Mouse (Mus musculus): ENCODE measurements around the gene Rpl34. TPM values are rescaled to one million over a fixed set of nuclear protein-coding genes. Genes with fewer than 3 reads are reported as not detected.
A peak's percentile ranks its signal among the peaks of the same experiment; 100 is the strongest.

The Rpl34 gene
- polyA plus RNA-seq (2015; fragmentation: Nextera tagmentation; extraction: Ambion mirVana), result 793 and 825 TPM in 2 replicates

GRCm38 (mm10) chr3:130730189-130730653 is at the start of gene Rpl34:
Gene Rpl34, minus strand, starts transcription at chr3:130730398.
- H3K9me3 ChIP-seq (ENCODE audit: control insufficient read depth, low read length), result no peaks in the 10 kb centered on the region
- ATAC-seq (ENCODE audit: low FRiP score, low TSS enrichment) (peak; percentile 100), DNase-seq (ENCODE audit: low spot score) (peak; percentile 95)
- under 1% methylated on average over 45 of the region's 45 CpGs for WGBS
- no peaks in the 10 kb centered on the region for H3K4me1 ChIP-seq (replicated peaks; ENCODE audit: control insufficient read depth, insufficient read depth)
- H3K27me3 ChIP-seq (ENCODE audit: control insufficient read depth, insufficient read depth, low read length), result no peaks in the 10 kb centered on the region
- peak within 1 kb of the TSS; percentile 97 for H3K4me3 ChIP-seq (ENCODE audit: low read depth, low read length)
- peak within 1 kb of the TSS; percentile 68 for H3K4me2 ChIP-seq (replicated peaks; ENCODE audit: low read depth)
- peak; percentile 29; the same call in 1 of the 2 replicates for TF ChIP-seq CTCF (IDR thresholded peaks at IDR 0.05; ENCODE audit: low read depth)
- peak; percentile 62 for TF ChIP-seq EP300 (optimal IDR thresholded peaks at IDR 0.05)
- peak within 1 kb of the TSS; percentile 93 for H3K27ac ChIP-seq (replicated peaks)
- H3K36me3 ChIP-seq (ENCODE audit: control insufficient read depth, insufficient read depth, low read length), result peaks cover 26% of the 10 kb centered on the region
- peak within 1 kb of the TSS; percentile 98 for H3K9ac ChIP-seq (ENCODE audit: low read length)

DNA sequence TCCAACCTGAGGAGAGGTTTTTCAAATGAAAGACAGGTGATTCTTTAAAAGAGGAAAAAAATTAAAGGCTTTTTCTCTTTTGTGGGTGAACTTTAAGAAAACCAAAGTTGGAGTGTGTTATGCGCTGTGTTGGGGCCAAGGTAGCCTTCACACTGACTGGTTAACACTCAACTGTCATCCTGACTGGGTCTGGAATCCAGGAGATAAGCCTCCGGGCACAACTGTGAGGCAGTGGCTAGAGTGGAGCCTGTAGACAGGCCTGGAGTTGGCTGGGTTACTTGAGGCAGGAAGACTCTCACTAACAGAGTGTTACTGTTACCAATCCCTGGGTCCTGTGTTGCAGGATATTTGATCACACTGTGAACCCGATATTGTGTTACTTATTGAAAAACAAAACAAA is 38.0 kb upstream of the Rpl34 start:
- ATAC-seq (ENCODE audit: low FRiP score, low TSS enrichment), result no peak
- Histone ChIP-seq H3K4me3 (ENCODE audit: low read depth, low read length) (no peak overlapping the region), H3K9ac (ENCODE audit: low read length) (no peak overlapping the region), H3K27me3 (ENCODE audit: control insufficient read depth, insufficient read depth, low read length) (no peaks in the 10 kb centered on the region), H3K4me2 (replicated peaks; ENCODE audit: low read depth) (no peak overlapping the region), H3K9me3 (ENCODE audit: control insufficient read depth, low read length) (no peaks in the 10 kb centered on the region), H3K36me3 (ENCODE audit: control insufficient read depth, insufficient read depth, low read length) (no peaks in the 10 kb centered on the region), H3K27ac (replicated peaks) (no peak overlapping the region), H3K4me1 (replicated peaks; ENCODE audit: control insufficient read depth, insufficient read depth) (no peaks in the 10 kb centered on the region)
- TF ChIP-seq CTCF (IDR thresholded peaks at IDR 0.05; ENCODE audit: low read depth), result no peak
- no peak for TF ChIP-seq EP300 (optimal IDR thresholded peaks at IDR 0.05)
- 68% methylated on average over 3 of the region's 3 CpGs for WGBS
- DNase-seq (ENCODE audit: low spot score), result no peak

DNA sequence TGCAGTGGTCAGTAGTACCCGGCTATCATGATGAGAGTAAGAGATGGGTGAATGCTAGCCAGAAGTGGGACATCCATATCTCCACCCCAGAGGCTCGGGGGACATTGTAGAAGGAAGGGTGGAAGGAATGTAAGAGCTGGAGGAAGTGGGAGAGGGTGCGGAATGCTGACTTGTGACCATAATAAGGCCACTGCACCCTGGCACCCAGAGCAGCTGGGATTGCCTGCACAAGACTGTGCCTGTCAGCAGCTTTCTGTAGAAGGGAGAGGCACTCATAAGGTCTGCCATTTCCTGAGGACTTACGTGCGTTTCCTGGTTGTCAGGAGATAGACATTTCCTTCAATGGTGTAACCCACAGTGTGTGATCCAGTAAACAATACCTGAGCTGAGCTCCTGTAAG is 33.9 kb upstream of the Rpl34 start:
- Histone ChIP-seq H3K27me3 (ENCODE audit: control insufficient read depth, insufficient read depth, low read length) (no peaks in the 10 kb centered on the region), H3K27ac (replicated peaks) (no peak overlapping the region), H3K36me3 (ENCODE audit: control insufficient read depth, insufficient read depth, low read length) (no peaks in the 10 kb centered on the region), H3K4me2 (replicated peaks; ENCODE audit: low read depth) (no peak overlapping the region), H3K4me3 (ENCODE audit: low read depth, low read length) (no peak overlapping the region), H3K9ac (ENCODE audit: low read length) (no peak overlapping the region), H3K9me3 (ENCODE audit: control insufficient read depth, low read length) (no peaks in the 10 kb centered on the region), H3K4me1 (replicated peaks; ENCODE audit: control insufficient read depth, insufficient read depth) (no peaks in the 10 kb centered on the region)
- ATAC-seq (ENCODE audit: low FRiP score, low TSS enrichment) (no peak), DNase-seq (ENCODE audit: low spot score) (no peak)
- TF ChIP-seq EP300 (optimal IDR thresholded peaks at IDR 0.05) (no peak), CTCF (IDR thresholded peaks at IDR 0.05; ENCODE audit: low read depth) (no peak)
- WGBS, result 56% methylated on average over 5 of the region's 5 CpGs

GRCm38 (mm10) chr3:130760711-130761435 is 30.7 kb upstream of the Rpl34 start:
- Histone ChIP-seq H3K27me3 (ENCODE audit: control insufficient read depth, insufficient read depth, low read length) (no peaks in the 10 kb centered on the region), H3K4me2 (replicated peaks; ENCODE audit: low read depth) (no peak overlapping the region), H3K9ac (ENCODE audit: low read length) (no peak overlapping the region), H3K36me3 (ENCODE audit: control insufficient read depth, insufficient read depth, low read length) (no peaks in the 10 kb centered on the region), H3K4me3 (ENCODE audit: low read depth, low read length) (no peak overlapping the region), H3K27ac (replicated peaks) (no peak overlapping the region), H3K9me3 (ENCODE audit: control insufficient read depth, low read length) (no peaks in the 10 kb centered on the region), H3K4me1 (replicated peaks; ENCODE audit: control insufficient read depth, insufficient read depth) (no peaks in the 10 kb centered on the region)
- DNase-seq (ENCODE audit: low spot score), result peak; percentile 45
- no peak for ATAC-seq (ENCODE audit: low FRiP score, low TSS enrichment)
- WGBS, result 50% methylated on average over 24 of the region's 24 CpGs
- peak; percentile 85 for TF ChIP-seq CTCF (IDR thresholded peaks at IDR 0.05; ENCODE audit: low read depth)
- TF ChIP-seq EP300 (optimal IDR thresholded peaks at IDR 0.05), result no peak

DNA sequence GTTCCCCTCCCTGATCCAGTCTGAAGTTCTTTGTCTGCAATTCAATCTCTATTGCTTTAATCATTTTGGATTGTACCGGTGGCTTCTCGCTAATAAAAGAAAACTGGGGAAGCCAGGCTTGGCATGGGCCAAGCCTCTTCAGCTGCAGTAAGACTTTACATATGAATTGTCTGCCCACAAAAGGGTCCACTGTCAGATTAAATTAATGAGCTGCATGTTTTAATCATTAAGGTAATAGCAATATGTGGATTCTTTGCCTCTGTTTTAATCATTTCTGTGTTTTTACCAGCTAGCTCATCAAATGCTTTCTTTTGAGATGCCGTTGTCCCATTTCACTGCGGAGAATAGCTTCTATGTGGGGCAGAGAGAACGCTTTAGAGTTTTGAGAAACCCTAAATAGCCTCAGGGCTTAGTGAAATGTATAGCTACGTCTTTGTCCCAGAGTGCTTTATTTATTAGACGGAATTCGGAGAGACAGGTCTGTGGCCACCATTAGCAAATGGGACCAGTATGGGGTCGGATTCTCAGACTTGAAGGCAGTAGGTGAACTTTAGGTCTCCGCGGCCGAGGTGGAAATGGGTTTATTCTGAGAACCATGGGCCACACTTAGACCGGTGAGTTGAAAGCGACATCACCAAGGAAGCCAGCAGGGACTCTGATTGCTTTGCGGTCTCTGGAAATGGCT is 28.1 kb upstream of the Rpl34 start:
- Histone ChIP-seq H3K4me2 (replicated peaks; ENCODE audit: low read depth) (no peak overlapping the region), H3K9me3 (ENCODE audit: control insufficient read depth, low read length) (no peaks in the 10 kb centered on the region), H3K9ac (ENCODE audit: low read length) (no peak overlapping the region), H3K27me3 (ENCODE audit: control insufficient read depth, insufficient read depth, low read length) (no peaks in the 10 kb centered on the region), H3K4me1 (replicated peaks; ENCODE audit: control insufficient read depth, insufficient read depth) (no peaks in the 10 kb centered on the region), H3K27ac (replicated peaks) (no peak overlapping the region), H3K36me3 (ENCODE audit: control insufficient read depth, insufficient read depth, low read length) (no peaks in the 10 kb centered on the region), H3K4me3 (ENCODE audit: low read depth, low read length) (no peak overlapping the region)
- 77% methylated on average over 15 of the region's 15 CpGs for WGBS
- ATAC-seq (ENCODE audit: low FRiP score, low TSS enrichment) (no peak), DNase-seq (ENCODE audit: low spot score) (no peak)
- TF ChIP-seq CTCF (IDR thresholded peaks at IDR 0.05; ENCODE audit: low read depth) (no peak), EP300 (optimal IDR thresholded peaks at IDR 0.05) (no peak)

Measured in stomach, postnatal 0 days (tissue).